Mouse (Mus musculus) inflammation-experienced regulatory T-cells, adult 6 months (primary cell): ENCODE results near the gene Efna1. TPM values are rescaled to one million over a fixed set of nuclear protein-coding genes. Genes with fewer than 3 reads are reported as not detected.

Source experiments
- ATAC-seq: one replicate; pipeline ENCODE4 v1.8.0; 2017
- polyA plus RNA-seq, 3 experiments: library from polyadenylated mRNA; unstranded; fragments of 100-300 nt; shearing (Covaris generic); gene quantifications; one replicate each; pipeline ENCODE4 v1.2.1; 2017

The Efna1 gene
- polyA plus RNA-seq, 3 experiments from 2014 or later: not detected

GRCm38 (mm10) chr3:89278107-89278506, 2.8 kb downstream of the Efna1 start:
- ATAC-seq: no peak

GRCm38 (mm10) chr3:89277281-89278021, 3.5 kb downstream of the Efna1 start:
- no peak for ATAC-seq

GRCm38 (mm10) chr3:89276061-89276460, 4.9 kb downstream of the Efna1 start:
- ATAC-seq: no peak

DNA sequence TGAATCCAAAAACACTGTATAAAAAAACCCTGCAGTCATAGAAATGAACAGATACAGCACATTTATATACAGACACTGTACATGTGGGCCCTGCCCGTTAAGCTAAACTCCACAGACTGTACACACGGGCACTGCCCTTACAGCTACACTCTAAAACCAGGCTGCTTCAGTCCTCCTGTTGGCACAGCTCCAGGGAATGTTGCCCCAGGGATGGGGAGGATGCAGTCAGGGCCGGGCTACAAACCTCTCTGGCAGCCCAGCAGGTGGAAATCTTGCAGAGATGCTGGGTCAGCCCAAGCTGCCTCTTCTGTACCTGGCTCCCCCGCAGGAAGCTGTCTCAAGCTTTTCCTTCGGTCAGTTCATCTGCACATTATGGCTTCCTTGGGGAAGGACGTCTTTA, 9.2 kb downstream of the Efna1 start:
- ATAC-seq: no peak

- no peak for ATAC-seq
Observed at GRCm38 (mm10) chr3:89270891-89271290, 10.1 kb downstream of the Efna1 start.

DNA sequence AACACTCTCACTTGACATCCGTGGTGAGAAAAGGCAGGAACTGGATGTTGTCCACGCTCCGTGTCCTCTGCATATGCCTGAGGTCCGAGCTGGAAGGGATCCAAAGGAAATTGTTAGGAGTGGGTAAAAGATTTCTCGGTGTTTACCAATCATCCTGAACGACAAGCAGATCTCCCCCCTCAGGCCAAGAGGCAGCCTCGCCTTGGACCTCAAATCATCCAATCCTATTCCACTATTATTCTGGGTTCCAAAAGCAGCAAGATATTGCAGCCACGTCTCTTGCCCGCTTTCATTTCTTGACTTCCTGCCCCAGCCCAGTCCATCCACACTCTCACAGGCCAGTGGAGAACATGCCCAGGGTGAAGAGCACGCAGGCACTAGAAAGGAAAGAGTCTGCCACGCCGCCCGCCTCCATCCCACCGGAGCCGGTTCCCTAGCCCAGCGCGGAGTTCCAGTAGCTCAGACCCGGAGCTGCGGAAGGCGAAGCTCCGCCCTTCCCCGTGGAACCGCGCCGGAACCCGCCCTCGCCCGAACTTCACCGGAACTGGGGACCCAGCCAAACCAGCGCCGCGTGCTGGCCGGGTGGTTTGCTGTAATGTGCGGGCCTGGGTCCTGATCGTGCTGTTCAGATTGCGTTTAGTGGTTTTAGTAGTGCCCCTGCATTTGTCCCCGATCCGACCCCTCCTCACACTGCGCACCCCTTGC, 10.7 kb downstream of the Efna1 start, which contains the start of gene Slc50a1:
TSS of gene Slc50a1 (minus strand) at position 520 of the 705 bp plus-strand sequence.
- ATAC-seq: peak; percentile 77

DNA sequence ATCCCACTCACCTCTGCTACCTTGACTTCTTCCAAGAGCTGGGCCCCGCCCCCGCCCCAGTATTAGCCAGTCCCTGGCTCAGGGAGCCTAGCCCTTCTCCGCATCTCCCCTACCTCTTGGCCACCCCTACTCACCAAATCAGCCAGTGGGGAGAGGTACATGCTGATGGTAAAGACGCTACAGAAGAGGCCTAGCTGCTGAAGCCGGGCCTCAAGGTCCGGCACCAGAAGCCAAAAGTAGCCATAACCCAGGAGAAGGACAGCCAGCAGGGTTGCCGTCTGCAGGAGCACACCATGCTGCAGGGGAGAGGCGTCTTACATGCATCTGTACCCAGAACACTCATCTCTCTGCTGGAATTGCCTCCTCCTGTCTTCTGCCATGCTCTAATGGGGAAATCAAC, 12.0 kb downstream of the Efna1 start:
- no peak for ATAC-seq

DNA sequence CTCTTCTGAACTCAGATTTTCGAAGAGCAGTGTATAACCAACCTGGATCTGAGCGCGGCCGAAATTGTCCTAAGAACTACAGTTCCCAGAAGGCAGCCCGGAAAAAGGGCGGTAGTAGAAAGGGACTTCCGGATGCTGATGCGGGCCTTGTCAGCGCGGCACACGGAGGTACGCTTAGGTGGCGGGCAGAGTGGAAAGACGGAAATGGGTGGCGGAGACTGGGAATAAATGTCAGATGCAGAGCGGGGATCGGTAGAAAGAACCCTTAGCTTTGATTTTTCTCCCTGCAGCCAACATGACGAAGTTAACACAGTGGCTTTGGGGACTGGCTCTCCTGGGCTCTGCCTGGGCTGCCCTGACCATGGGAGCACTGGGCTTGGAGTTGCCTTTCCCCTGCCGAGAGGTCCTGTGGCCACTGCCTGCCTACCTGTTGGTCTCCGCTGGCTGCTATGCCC, 14.5 kb downstream of the Efna1 start:
- peak; percentile 93 for ATAC-seq

DNA sequence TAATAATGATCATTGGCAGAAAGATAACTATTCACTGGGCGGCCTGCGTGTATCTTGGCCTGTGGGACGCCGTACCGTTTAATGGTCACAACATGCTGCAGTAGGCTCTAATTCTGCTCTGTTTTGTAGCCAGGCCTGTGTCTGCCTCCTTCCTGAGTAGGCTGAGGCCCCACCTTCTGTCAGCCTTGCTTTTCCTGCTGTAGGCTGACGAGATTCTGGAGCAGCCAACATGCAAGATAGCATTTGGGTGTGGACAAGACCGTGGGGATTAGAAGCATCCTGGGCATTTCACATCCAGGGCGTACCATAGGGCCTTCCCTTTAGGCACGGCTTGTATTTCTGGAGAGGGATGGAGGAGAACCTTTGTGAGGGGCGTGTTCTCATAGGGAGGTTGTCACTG, 18.5 kb downstream of the Efna1 start:
- ATAC-seq: no peak

- no peak for ATAC-seq
Observed at GRCm38 (mm10) chr3:89260211-89260610, 20.7 kb downstream of the Efna1 start.

GRCm38 (mm10) chr3:89259076-89259475, 21.9 kb downstream of the Efna1 start, which contains the start of gene Dpm3:
Gene Dpm3, plus strand, starts transcription at chr3:89259358.
- no peak for ATAC-seq

- no peak for ATAC-seq
Observed at GRCm38 (mm10) chr3:89256177-89256576, 24.8 kb downstream of the Efna1 start.

- no peak for ATAC-seq
Observed at GRCm38 (mm10) chr3:89254994-89255393, 25.9 kb downstream of the Efna1 start.

- peak; percentile 58 for ATAC-seq
Observed at GRCm38 (mm10) chr3:89251365-89251895, 29.5 kb downstream of the Efna1 start.

GRCm38 (mm10) chr3:89250435-89251040, 30.4 kb downstream of the Efna1 start:
- no peak for ATAC-seq

- ATAC-seq: no peak
Observed at GRCm38 (mm10) chr3:89247466-89247865, 33.5 kb downstream of the Efna1 start.

- peak; percentile 80 for ATAC-seq
Observed at GRCm38 (mm10) chr3:89246261-89247100, 34.5 kb downstream of the Efna1 start, which contains the start of gene Trim46. Gene Trim46, minus strand, starts transcription at chr3:89246309.

GRCm38 (mm10) chr3:89245688-89246171, 35.2 kb downstream of the Efna1 start, which contains the start of gene Krtcap2:
Gene Krtcap2, plus strand, starts transcription at chr3:89245966.
- peak; percentile 14 for ATAC-seq

DNA sequence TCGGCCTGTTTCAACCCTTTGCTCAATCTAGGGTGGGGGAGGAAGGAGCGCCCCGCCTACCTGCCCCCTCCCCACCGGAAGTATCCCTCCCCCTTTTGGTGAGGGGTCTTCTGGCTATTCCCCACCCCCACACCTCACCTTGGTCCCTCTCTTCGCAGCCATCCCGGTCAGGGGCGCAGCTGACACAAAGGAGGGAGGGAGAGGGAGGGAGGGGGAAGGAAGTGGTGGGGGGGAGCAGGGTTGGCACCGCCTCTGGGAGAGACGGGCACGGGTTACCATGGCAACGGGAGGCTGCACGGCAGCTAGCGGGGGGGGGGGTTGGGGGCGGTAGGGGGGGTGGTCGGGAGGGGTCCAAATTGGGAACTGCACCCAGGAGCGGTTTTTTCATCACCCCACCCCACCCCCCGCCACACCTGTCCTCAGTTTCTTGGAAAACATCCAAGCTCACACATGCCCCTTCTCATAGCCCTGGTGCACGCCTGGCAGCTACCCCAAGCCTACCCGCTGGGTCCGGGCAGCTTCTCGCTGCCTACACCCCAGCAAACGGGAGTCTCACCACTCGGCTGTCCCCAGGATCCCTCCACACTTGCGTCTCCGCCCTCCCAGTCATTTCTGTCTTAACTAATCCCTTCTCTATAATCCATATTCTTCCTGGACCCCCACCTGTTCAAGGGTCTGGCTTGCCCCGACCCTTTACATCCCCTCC, 35.8 kb downstream of the Efna1 start:
- no peak for ATAC-seq

DNA sequence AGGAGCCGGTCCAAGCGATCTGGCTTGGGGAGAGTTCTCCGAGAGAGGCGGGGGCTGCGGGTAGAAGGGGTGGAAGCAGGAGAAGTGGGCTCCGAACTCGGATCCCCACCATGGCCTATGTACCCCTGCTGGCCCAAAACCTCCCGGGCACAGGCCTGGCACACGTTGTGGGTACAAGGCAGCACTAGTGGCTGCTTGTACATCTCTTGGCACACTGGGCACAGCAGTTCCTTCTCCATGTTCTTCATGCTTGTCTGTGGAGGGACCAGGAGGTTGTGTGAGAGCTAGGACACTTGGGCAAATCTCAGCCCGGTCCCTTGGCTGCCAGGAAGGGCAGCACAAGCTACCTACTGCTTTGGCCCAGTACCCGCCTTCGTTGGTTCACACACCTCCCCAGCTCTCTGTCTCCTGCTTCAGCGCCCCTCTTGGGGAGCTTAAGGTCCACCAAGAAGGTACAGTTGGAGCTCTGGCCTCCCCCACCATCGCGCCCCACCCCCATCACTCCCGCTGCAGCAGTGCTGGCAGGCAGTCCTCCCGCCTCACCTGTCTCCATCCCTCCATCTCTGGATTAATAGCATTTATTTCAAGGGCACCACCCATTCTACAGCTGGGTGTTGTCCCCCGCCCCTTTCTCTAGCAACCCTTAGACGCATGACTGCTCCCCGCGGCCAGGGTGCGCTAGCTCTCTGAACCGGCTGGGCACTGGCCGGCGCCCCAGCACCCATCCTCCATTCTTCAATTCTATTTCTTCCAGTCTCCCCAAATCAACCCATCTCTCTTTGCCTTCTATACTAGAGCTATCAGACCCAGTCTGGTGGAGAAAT, 36.6 kb downstream of the Efna1 start:
- no peak for ATAC-seq
